Mouse (Mus musculus) neural tube, embryonic 12.5 days (tissue): Measurements from ENCODE around the gene Hoxd1. TPM values are rescaled to one million over a fixed set of nuclear protein-coding genes. Genes with fewer than 3 reads are reported as not detected.
A peak's percentile ranks its signal among the peaks of the same experiment; 100 is the strongest.

Experiments
- ATAC-seq: fragments of 200-750 bp; cut with Nextera tagmentation; 2 replicates; pipeline ENCODE4 v1.8.0; 2017; ENCODE audit warnings: low read depth, mild to moderate bottlenecking, moderate TSS enrichment, moderate library complexity; ENCODE audit not compliant: low FRiP score
- H3K27ac ChIP-seq: fragments of 300-500 bp; sonication (generic); 2 replicates; pipeline ENCODE4 v1.5.1; 2016
- H3K27me3 ChIP-seq: fragments of 300-500 bp; sonication (generic); replicated peaks from 2 replicates; pipeline ENCODE4 v1.6.1; 2016; ENCODE audit warnings: mild to moderate bottlenecking
- H3K36me3 ChIP-seq: fragments of 300-500 bp; sonication (generic); 2 replicates; pipeline ENCODE4 v1.6.1; 2016; ENCODE audit warnings: mild to moderate bottlenecking
- H3K4me1 ChIP-seq: fragments of 300-500 bp; sonication (generic); 2 replicates; pipeline ENCODE4 v1.6.1; 2016
- H3K4me2 ChIP-seq: fragments of 300-500 bp; sonication (generic); replicated peaks from 2 replicates; pipeline ENCODE4 v1.6.1; 2016; ENCODE audit warnings: mild to moderate bottlenecking
- H3K4me3 ChIP-seq: fragments of 300-500 bp; sonication (generic); 2 replicates; pipeline ENCODE4 v1.5.1; 2016
- H3K9ac ChIP-seq: fragments of 300-500 bp; sonication (generic); 2 replicates; pipeline ENCODE4 v1.6.1; 2016; ENCODE audit warnings: mild to moderate bottlenecking
- H3K9me3 ChIP-seq: fragments of 300-500 bp; sonication (generic); 2 replicates; pipeline ENCODE4 v1.6.1; 2016; ENCODE audit warnings: mild to moderate bottlenecking
- WGBS: fragments of 180-500 bp; shearing (Covaris S2); methylation state at CpG from one replicate; pipeline ENCODE4 v1.1.7; 2016; 5-methylcytosine and 5-hydroxymethylcytosine counted together
- polyA plus RNA-seq: library from polyadenylated mRNA; unstranded; fragments of >200 nt; fragmentation: Nextera tagmentation; extraction: Ambion mirVana; gene quantifications from 2 replicates; pipeline ENCODE4 v1.2.1, GENCODE M21; 2016

Gene Hoxd1
- polyA plus RNA-seq, 1 experiment from 2014 or later, result 6.8 TPM

DNA sequence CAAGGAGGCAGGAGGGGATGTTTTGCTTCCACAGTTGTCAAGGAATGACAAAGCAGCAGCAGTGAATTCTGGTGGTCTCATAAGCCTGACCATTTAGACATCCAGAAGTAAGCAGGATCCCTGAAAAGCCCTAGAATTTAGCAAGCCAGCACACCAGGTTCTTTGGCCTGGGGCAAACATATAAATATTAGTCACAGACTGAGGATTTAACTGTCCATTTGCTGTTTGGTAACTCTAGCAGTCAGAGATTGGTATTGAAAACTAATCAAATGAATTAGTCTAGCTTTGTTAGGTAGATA lies 20.9 kb upstream of the Hoxd1 start:
- peak overlapping the region; percentile 96; the same call in 1 of the 2 replicates for H3K4me2 ChIP-seq
- peaks cover 85% of the 10 kb centered on the region for H3K4me1 ChIP-seq

DNA sequence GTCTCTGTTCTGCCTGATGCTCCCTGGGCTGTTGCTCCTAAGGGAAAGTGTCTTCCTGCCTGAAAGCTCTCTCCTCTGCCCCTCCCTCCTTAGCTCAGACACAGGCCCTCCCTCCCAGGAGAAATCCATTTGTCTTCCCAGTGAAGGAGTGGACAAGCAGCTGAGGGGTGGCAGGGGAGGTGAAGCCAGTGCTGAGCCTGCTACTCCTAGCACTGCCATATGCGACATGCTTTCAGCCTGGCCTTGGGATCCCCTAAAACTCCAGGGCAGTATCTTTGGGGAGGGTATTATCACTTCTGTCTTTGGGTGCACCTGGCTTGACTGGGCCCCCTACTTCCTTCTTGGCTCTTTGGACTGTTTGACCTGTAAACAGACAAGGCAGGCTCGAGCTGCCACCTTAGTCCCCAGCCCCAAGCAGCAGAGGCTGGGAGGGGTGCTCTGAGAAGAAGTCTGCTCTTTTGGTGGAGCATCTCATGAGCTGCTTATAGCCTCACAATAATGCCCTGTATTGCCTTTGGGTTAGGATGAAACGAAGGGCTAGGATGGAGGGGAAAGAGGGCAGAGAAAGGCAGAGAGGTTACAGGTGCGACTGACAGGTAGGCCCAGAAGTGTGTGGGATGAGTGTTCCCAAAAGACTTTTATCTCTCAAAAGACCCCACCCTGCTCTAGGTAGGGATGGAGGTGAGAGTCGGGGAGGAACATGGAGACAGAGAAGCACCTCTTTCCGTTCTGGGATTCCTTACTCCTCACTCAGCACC lies 17.1 kb upstream of the Hoxd1 start:
- peak overlapping the region; percentile 74 for H3K4me2 ChIP-seq
- 3% methylated on average over 6 of the region's 6 CpGs for WGBS
- H3K27ac ChIP-seq, result peak overlapping the region; percentile 96
- H3K4me1 ChIP-seq, result peaks cover 82% of the 10 kb centered on the region
- peak; percentile 14; the same call in 1 of the 2 replicates for ATAC-seq
- peaks cover 20% of the 10 kb centered on the region for H3K36me3 ChIP-seq
- H3K4me3 ChIP-seq, result peak overlapping the region; percentile 52
- no peaks in the 10 kb centered on the region for H3K9me3 ChIP-seq
- peak overlapping the region; percentile 94 for H3K9ac ChIP-seq
- no peaks in the 10 kb centered on the region for H3K27me3 ChIP-seq

More for the DNA sequence above, 20.9 kb upstream of the Hoxd1 start:
- Histone ChIP-seq H3K27ac (peak overlapping the region; percentile 99), H3K9me3 (no peaks in the 10 kb centered on the region), H3K9ac (no peak overlapping the region), H3K36me3 (peaks cover 17% of the 10 kb centered on the region), H3K27me3 (no peaks in the 10 kb centered on the region), H3K4me3 (no peak overlapping the region)
- no peak for ATAC-seq

DNA sequence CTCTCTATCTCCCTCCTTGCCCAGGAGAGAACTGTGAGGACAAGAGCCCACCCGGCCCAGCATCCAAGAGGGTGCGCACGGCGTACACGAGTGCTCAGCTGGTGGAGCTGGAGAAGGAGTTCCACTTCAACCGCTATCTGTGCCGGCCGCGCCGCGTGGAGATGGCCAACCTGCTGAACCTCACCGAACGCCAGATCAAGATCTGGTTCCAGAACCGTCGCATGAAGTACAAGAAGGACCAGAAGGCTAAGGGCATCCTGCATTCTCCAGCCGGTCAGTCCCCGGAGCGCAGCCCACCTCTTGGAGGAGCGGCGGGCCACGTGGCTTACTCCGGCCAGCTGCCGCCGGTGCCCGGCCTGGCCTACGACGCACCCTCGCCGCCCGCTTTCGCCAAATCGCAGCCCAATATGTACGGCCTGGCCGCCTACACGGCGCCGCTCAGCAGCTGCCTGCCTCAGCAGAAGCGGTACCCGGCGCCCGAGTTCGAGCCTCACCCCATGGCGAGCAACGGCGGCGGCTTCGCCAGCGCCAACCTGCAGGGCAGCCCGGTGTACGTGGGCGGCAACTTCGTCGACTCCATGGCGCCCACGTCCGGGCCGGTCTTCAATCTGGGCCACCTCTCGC lies 16.4 kb upstream of the Hoxd1 start:
- 2% methylated on average over 58 of the region's 58 CpGs for WGBS
- Histone ChIP-seq H3K36me3 (peaks cover 20% of the 10 kb centered on the region), H3K4me1 (peaks cover 79% of the 10 kb centered on the region), H3K27me3 (no peaks in the 10 kb centered on the region), H3K27ac (peak overlapping the region; percentile 96), H3K4me2 (peak overlapping the region; percentile 74), H3K9ac (peak overlapping the region; percentile 94), H3K4me3 (peak overlapping the region; percentile 52), H3K9me3 (no peaks in the 10 kb centered on the region)
- no peak for ATAC-seq

DNA sequence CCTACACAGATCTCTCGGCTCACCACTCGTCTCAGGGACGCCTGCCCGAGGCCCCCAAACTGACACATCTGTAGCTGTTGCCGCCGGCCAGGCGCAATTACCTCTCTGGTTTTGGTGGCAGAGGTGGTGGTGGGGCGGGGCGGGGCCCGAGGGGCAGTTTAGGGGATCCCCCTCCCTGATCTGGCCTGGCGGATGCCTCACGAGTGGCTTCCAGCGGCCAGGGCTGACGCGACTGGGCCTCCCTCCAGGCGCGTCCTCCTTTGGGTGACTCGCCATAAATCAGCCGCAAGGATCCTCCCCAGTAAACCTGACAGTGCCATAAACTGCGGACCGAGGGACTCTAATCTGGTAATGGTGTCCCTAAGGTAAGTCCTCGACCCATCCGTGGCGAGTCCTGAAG lies 15.8 kb upstream of the Hoxd1 start:
- H3K4me1 ChIP-seq, result peaks cover 79% of the 10 kb centered on the region
- WGBS, result 2% methylated on average over 24 of the region's 24 CpGs
- H3K36me3 ChIP-seq, result peaks cover 20% of the 10 kb centered on the region
- H3K4me2 ChIP-seq, result peak overlapping the region; percentile 74
- H3K9me3 ChIP-seq, result no peaks in the 10 kb centered on the region
- peak overlapping the region; percentile 94 for H3K9ac ChIP-seq
- H3K27ac ChIP-seq, result peak overlapping the region; percentile 96
- no peaks in the 10 kb centered on the region for H3K27me3 ChIP-seq
- H3K4me3 ChIP-seq, result peak overlapping the region; percentile 52
- ATAC-seq, result peak; percentile 14; the same call in 1 of the 2 replicates

DNA sequence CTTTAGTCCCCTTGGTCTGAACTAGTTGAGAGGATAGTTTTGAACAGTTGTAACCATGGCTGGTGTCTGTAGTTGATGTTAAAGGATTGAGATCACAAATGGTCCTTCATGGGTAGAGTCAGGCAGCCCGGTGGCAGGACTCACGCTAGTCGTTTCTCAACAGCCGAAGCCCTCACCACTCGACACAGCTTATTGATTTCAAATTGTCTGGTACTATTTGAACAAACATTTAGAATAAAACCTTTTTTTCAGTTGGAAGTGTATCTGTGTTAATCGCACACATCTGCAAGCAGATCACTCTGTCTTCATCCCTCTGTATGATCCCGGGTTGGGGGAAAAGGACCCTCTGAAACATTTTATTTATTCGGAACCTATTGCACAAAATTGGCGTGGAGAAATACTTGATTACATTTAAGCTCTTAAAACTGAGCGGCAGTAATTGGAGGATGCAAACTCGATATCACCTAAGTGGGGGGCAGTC lies 15.1 kb upstream of the Hoxd1 start:
- peaks cover 86% of the 10 kb centered on the region for H3K4me1 ChIP-seq
- H3K9ac ChIP-seq, result peak overlapping the region; percentile 94
- peak overlapping the region; percentile 96 for H3K27ac ChIP-seq
- ATAC-seq, result no peak
- peak overlapping the region; percentile 52 for H3K4me3 ChIP-seq
- peak overlapping the region; percentile 74 for H3K4me2 ChIP-seq
- no peaks in the 10 kb centered on the region for H3K9me3 ChIP-seq
- 6% methylated on average over 11 of the region's 11 CpGs for WGBS
- peaks cover 20% of the 10 kb centered on the region for H3K36me3 ChIP-seq
- H3K27me3 ChIP-seq, result no peaks in the 10 kb centered on the region

DNA sequence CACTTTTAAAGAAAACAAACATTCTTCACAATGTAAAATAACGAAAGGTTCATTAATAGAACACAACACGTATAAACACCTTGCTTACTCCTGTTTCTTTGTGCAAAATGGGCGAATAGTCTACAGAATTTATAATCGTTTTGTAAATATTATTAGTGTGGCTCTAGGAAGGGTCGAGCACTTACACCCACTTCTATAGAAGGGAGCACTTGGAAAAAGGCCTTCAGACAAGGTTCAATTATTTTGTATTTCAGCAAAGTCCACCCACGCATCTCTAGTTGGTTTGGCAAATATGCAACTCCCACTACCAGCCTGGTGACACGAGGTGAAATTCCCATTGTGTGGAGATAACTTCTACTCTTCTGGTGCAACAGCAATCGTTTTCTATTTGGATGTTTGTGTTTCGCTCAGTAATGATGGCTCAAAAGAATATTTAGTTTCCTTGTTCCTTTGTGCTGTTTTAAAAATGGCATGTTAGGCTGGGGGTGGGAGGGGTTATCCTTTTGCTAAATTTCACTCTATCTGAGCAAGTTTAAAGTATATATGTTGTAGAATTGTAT lies 14.3 kb upstream of the Hoxd1 start:
- H3K4me1 ChIP-seq, result peaks cover 93% of the 10 kb centered on the region
- H3K4me2 ChIP-seq, result peak overlapping the region; percentile 74
- no peaks in the 10 kb centered on the region for H3K9me3 ChIP-seq
- ATAC-seq, result no peak
- H3K36me3 ChIP-seq, result peaks cover 20% of the 10 kb centered on the region
- H3K4me3 ChIP-seq, result peak overlapping the region; percentile 52
- peak overlapping the region; percentile 96 for H3K27ac ChIP-seq
- 5% methylated on average over 9 of the region's 9 CpGs for WGBS
- H3K9ac ChIP-seq, result peak overlapping the region; percentile 94
- H3K27me3 ChIP-seq, result no peaks in the 10 kb centered on the region

DNA sequence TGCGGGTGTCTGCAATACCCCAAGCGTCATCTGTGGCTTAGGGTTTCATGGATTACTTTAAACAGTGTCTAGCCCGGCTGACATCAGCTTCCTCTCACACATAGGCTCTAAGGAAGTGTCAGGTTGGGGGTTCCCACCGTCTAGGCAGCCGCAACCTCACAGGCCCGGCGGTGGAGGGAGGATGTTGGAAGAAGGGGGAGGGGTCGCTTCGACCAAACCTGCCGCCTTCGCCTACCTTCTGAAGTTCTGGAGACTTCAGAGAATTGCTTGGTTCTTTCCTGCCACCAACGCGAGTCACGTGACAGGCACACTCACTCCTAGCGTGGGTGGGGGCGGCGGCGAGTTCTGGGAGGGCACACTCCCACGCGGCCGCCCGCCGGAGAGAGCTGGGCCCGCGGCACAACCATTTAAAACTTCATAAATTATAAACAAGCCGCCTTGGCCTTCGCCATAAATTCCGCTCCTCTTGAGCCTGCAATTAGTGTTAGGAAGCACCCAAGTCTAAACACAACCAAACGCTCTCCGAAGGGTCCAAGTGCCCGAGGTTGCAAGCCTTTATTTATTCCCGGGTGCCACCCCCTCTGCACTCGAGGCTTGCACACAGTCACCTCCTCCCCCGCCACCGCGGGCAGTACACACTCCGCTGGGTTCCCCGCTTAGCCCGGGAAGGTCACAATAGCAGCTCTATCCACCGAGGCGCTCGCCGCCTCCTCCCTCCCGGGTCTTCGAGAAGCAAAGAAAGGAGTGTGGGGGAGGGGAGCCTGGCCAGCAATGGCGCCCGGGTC lies 13.3 kb upstream of the Hoxd1 start:
- WGBS, result under 1% methylated on average over 47 of the region's 47 CpGs
- Histone ChIP-seq H3K4me2 (peak overlapping the region; percentile 74), H3K9ac (peak overlapping the region; percentile 94), H3K4me1 (peaks cover 87% of the 10 kb centered on the region), H3K27me3 (no peaks in the 10 kb centered on the region), H3K4me3 (peak overlapping the region; percentile 36), H3K27ac (peak overlapping the region; percentile 96), H3K9me3 (no peaks in the 10 kb centered on the region), H3K36me3 (peaks cover 13% of the 10 kb centered on the region)
- peak; percentile 85 for ATAC-seq

DNA sequence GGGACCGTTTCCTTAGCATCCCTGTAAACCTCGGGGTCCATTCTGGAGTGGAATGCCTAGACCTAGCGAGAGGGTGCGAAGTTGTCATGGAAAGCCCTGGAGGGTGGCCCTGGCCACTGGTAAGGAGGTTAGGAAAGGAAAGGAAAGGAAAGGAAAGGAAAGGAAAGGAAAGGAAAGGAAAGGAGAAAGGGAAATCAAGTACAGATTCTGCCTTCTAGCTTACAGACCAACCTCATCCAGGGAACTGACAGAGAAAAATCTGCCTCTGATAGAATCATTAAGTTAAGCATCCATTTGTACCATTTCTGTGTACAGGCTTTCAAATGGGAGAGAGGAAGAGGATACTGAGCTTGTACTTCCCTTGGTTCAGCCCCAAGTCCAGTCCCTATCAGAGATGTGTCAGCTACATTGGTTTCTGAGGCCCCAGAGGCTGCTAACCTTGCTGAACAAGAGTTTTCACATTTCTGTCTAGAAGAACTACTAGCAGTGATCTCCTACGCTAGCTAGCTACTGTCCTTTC lies 12.0 kb upstream of the Hoxd1 start:
- 36% methylated on average over 5 of the region's 5 CpGs for WGBS
- H3K4me1 ChIP-seq, result peaks cover 75% of the 10 kb centered on the region
- peak overlapping the region; percentile 74 for H3K4me2 ChIP-seq
- H3K27me3 ChIP-seq, result no peaks in the 10 kb centered on the region
- no peaks in the 10 kb centered on the region for H3K9me3 ChIP-seq
- H3K9ac ChIP-seq, result peak overlapping the region; percentile 94
- H3K4me3 ChIP-seq, result no peak overlapping the region
- H3K36me3 ChIP-seq, result peaks cover 12% of the 10 kb centered on the region
- no peak for ATAC-seq
- peak overlapping the region; percentile 96 for H3K27ac ChIP-seq

DNA sequence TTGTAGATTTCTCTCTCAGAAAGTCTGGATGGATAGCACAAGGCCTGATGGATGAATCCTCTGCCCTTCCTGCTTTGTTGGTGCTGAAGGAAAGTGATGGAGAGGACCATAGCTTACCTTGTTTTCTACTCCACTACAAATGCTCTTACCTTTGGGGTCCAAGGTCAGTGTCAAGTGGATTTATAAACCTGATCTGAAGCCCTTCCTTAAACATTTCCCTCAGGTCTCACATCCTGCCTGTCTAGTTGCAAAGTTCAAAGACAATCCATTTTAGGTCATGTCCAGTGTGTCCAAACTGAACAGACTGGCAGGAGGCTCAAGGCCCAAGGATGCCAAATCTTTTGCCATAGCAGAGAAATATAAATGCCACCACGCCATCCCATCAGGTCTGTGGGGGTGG lies 10.9 kb upstream of the Hoxd1 start:
- Histone ChIP-seq H3K36me3 (peaks cover 4% of the 10 kb centered on the region), H3K9ac (no peak overlapping the region), H3K27me3 (no peaks in the 10 kb centered on the region), H3K27ac (0 out of 2 replicates have a peak overlapping the region, but pooled peaks have one; percentile 77), H3K4me1 (peaks cover 64% of the 10 kb centered on the region), H3K9me3 (no peaks in the 10 kb centered on the region), H3K4me2 (peak overlapping the region; percentile 75; the same call in 1 of the 2 replicates), H3K4me3 (no peak overlapping the region)
- 86% methylated on average over 1 of the region's 1 CpGs for WGBS
- ATAC-seq, result no peak

DNA sequence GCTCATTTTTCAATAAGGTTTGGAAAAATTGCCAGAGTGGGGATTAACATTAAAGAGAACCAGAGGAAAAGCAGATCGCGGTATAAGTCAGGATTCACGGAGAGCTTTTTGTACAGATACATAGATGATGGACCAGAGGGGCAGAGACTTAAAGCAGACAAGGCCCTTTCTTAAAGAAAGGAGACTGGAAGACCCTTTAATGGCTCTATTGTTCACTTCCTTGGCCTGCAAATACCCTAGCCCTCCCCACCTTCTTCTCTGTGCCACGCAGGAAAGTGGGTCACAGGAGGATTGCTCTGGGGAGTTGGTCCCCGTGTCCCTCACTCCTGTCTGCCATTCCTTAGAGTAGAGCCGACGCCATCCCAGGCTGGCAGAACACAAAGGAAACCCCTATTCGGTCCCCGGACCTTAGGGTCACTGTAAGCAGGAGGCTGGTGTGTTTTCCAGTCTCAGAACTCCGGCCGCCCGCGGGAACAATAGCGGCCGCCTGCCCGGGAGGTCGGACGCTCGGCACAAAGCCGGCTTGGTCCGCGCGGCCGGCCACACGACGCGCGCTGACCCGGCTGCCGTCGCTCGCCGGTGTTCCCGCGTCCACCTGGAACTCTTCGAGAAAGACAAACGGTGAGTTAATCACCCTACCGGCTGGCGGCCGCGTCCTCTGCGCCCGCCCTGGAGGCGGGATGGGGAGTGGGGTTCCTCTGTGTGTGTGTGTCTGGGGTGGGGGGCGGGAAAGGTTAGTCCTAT lies 10.2 kb upstream of the Hoxd1 start:
- peak overlapping the region; percentile 77 for H3K27ac ChIP-seq
- peak overlapping the region; percentile 75 for H3K4me2 ChIP-seq
- H3K4me1 ChIP-seq, result peaks cover 57% of the 10 kb centered on the region
- peak overlapping the region; percentile 35 for H3K4me3 ChIP-seq
- no peaks in the 10 kb centered on the region for H3K27me3 ChIP-seq
- no peaks in the 10 kb centered on the region for H3K36me3 ChIP-seq
- peak; percentile 1; the same call in 1 of the 2 replicates for ATAC-seq
- no peaks in the 10 kb centered on the region for H3K9me3 ChIP-seq
- H3K9ac ChIP-seq, result peak overlapping the region; percentile 70
- WGBS, result 1% methylated on average over 45 of the region's 45 CpGs

DNA sequence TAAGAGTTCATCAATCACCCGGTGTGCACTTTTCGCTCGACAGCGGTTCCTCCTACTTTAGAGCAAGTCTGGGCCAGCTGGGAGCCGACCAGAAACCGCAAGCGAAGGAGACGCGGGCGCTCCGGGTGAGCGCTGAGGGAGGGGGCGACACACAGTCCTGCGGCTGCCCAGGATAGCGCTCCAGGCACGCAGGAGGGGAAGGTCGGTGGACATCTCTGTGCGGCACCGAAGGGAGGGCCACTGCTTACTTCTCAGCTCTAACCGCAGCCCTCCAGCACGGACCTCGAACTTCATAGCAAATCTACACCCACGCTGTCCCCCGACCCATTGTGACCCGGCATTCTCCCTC lies 9.6 kb upstream of the Hoxd1 start:
- no peaks in the 10 kb centered on the region for H3K27me3 ChIP-seq
- peak overlapping the region; percentile 35 for H3K4me3 ChIP-seq
- H3K4me2 ChIP-seq, result peak overlapping the region; percentile 75
- H3K27ac ChIP-seq, result peak overlapping the region; percentile 77
- ATAC-seq, result peak; percentile 42
- H3K9me3 ChIP-seq, result no peaks in the 10 kb centered on the region
- H3K9ac ChIP-seq, result peak overlapping the region; percentile 70
- no peaks in the 10 kb centered on the region for H3K36me3 ChIP-seq
- peaks cover 52% of the 10 kb centered on the region for H3K4me1 ChIP-seq
- WGBS, result under 1% methylated on average over 25 of the region's 25 CpGs
